Mouse (Mus musculus): ENCODE data around the gene Gm21866. TPM values are rescaled to one million over a fixed set of nuclear protein-coding genes. Genes with fewer than 3 reads are reported as not detected.
"Not testable (repeated sequence)": the region's sequence is repeated elsewhere in the genome, so short reads cannot be mapped to it uniquely, and the experiment has no call there.

Gene Gm21866
- not detected in 2 replicates for polyA plus RNA-seq (2015; fragmentation: Nextera tagmentation; extraction: Ambion mirVana)

- not testable (repeated sequence) for H3K36me3 ChIP-seq; H3K27me3 ChIP-seq (replicated peaks); H3K4me3 ChIP-seq (replicated peaks); H3K9ac ChIP-seq; H3K9me3 ChIP-seq; H3K27ac ChIP-seq; H3K4me2 ChIP-seq; H3K4me1 ChIP-seq; ATAC-seq (ENCODE audit: insufficient read depth, low FRiP score, low read depth)
- WGBS = 75% methylated on average over 2 of the region's 3 CpGs
These were observed at the start of gene Gm21866 for GRCm38 (mm10) chrY:13465479-13465878. TSS of gene Gm21866 (minus strand) at chrY:13465579.

GRCm38 (mm10) chrY:13493726-13494125 lies 28.3 kb upstream of the Gm21866 start, which contains the start of gene Gm20773:
TSS of gene Gm20773 (plus strand) at chrY:13494026.
- ATAC-seq (ENCODE audit: insufficient read depth, low FRiP score, low read depth); H3K27me3 ChIP-seq (replicated peaks); H3K36me3 ChIP-seq; H3K4me2 ChIP-seq; H3K9me3 ChIP-seq; H3K4me1 ChIP-seq; H3K4me3 ChIP-seq (replicated peaks); H3K9ac ChIP-seq; H3K27ac ChIP-seq: not testable (repeated sequence)
- WGBS = no CpG with 5 or more reads among the region's 1 CpGs

Other genes with a start within 250 kb of the Gm21866 start
- gene Gm21828, start 241.7 kb downstream of the Gm21866 start, polyA plus RNA-seq (2015; fragmentation: Nextera tagmentation; extraction: Ambion mirVana) = not detected in 2 replicates
- gene Gm21440, start 213.2 kb downstream of the Gm21866 start, polyA plus RNA-seq (2015; fragmentation: Nextera tagmentation; extraction: Ambion mirVana) = not detected in 2 replicates
- gene Gm21454, start 213.1 kb downstream of the Gm21866 start, polyA plus RNA-seq (2015; fragmentation: Nextera tagmentation; extraction: Ambion mirVana) = not detected in 2 replicates
- not detected in 2 replicates for gene Gm21725, start 116.5 kb downstream of the Gm21866 start, polyA plus RNA-seq (2015; fragmentation: Nextera tagmentation; extraction: Ambion mirVana)
- gene Gm20773, start 28.4 kb upstream of the Gm21866 start, polyA plus RNA-seq (2015; fragmentation: Nextera tagmentation; extraction: Ambion mirVana) = not detected in 2 replicates